Mouse (Mus musculus) layer of hippocampus, adult 9-10 months (tissue): ENCODE data around the gene Srpk2.
"Not testable (repeated sequence)": the region's sequence is repeated elsewhere in the genome, so short reads cannot be mapped to it uniquely, and the experiment has no call there.

Experiments
- DNase-seq: peaks from one replicate; pipeline ENCODE4 v3.0.0; 2022; ENCODE audit warnings: low spot score

Gene Srpk2

DNA sequence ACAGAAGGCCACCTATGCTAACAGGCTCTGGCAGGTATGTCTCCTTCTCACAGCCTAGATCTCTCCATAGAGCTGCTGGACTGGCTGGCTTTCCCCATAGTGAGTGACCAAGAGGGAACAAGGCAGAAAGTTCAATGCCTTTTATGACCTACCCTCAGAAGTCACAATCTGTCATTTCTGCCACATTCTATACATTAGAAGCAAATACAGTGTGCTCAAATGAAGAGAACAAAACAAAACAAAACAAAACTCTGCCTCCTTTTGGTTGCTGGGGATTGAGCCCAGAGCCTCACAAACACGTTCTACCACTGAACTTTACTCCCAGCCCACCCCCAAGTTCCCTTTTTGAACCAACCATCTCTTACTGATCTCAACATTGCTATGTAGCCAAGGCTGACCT, at the start of gene Srpk2:
Gene Srpk2 (minus strand): TSS at position 101 of the 400 bp plus-strand sequence.
- no peak for DNase-seq

DNA sequence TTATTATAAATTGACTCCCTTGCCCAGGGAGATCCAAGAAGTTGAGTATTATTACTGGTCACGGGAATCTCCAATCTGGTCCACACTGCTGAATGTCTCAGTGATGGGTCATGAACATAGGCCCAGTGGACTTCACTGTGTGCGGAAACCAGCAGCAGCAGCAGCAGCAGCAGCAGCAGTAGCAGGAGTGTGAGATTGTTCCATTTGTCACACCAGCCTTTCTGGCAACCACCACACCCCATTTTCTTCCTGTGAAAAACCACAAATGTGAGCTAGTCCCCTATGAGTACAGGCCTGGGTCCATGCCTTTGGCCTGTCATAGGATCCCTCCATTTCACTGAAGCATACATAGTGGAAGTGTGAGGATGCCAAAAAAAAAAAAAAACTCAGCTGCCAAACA, 37.5 kb upstream of the Srpk2 start:
- DNase-seq = no peak

DNA sequence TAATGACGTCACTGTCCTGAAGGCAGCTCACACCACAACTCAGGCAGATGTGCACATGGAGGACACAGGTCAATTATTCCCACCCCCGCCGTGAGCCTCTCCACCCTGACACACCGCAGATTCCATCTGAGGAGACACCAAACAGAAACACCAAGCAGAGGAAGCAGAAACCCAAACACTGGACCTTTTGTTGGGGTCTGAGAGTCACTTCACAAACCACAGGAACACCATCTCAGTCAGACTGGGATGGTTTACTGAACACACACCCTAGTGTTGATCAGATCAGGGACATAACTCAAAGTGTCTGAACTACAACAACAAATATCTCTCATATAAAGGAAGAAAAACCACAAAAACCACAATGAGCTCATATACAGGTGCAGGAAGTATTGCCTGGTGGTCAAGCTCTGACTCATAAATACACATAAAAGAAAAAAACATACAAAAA, 34.5 kb upstream of the Srpk2 start:
- no peak for DNase-seq

DNA sequence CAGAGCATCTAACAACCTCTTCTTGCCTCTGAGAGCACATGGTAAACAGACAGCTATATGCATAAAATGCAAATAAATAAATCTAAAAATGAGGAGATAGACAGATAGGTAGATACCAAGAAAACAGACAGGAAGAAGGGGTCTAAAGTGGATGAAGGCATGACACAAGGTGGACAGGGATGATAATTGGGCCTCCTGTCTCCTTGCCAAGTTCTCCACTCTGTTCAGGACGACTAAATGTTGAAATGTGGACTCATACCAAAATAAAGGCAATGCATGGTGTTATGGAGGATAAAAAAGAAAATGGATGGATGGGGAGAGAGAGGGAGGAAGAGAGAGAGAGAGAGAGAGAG, 33.7 kb upstream of the Srpk2 start:
- DNase-seq = no peak

DNA sequence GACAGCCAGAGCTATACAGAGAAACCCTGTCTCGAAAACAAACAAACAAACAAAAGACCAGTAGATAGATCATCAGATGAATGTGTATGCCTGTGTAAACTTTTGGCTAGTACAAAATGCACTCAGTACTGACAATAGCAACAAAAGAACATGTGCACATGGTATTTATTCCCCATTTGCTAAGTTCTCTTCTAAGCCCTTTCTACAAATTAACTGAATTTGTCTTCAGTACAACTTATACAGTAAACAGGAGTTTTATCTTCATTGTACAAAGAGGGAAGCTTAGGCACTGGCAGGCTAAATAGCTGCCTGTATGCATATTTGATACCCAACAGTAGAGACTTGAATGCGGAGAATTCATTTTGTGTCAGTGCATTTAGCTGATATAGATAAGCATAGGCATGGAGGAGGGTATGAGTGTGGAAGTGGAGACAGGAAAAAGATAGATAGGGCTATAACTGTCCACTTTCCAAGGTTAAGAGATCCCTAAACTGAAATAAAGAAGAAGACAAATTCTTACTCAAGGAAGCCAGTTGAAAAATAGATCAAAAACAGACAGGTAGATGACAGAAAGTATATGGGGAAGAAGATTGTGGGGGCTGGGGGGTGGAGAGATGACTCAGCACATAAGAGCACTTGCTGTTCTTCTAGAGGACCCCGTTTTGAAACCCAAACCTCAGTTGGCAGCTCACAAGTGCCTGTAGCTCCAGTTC, 33.2 kb upstream of the Srpk2 start:
- DNase-seq = no peak

DNA sequence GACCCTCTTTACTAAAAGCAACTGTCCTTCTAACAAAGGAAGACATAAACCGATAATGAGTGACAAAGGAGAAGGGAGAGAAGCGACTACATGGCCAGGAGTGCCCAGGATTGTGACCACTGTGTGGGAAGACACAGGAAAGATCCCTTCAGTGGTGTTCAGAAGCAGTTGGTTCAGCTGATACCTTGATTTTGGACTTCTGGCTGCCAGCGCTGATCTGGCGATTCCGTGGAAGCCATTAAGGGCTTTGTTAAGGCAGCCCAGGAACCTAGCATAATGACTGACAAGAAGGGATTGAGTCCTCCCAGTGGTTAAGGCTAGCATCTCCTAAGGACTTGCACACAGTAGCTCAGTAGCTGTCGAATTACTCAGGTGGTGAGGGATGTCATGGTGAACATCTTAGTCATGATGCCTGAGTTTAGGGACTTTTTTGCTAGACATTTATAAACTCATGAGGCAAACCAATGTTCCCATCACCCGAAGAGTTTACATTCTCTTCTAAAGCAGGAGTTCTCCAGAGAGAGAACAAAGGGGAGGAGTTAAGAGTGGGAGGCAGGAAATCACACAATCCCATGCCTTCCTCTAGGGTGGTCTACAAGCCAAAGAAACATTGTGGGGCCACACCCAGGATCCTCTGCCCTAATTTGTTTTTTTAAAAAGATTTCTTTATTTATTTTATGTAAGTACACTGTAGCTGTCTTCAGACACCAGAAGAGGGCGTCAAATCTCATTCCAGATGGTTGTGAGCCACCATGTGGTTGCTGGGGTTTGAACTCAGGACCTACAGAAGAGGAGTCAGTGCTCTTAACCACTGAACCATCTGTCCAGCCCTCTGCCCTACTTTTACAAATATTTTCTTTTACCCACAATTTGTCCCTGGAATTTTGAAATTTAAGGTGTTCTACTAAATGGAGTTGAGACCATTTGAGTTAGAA, 29.3 kb upstream of the Srpk2 start:
- no peak for DNase-seq

DNA sequence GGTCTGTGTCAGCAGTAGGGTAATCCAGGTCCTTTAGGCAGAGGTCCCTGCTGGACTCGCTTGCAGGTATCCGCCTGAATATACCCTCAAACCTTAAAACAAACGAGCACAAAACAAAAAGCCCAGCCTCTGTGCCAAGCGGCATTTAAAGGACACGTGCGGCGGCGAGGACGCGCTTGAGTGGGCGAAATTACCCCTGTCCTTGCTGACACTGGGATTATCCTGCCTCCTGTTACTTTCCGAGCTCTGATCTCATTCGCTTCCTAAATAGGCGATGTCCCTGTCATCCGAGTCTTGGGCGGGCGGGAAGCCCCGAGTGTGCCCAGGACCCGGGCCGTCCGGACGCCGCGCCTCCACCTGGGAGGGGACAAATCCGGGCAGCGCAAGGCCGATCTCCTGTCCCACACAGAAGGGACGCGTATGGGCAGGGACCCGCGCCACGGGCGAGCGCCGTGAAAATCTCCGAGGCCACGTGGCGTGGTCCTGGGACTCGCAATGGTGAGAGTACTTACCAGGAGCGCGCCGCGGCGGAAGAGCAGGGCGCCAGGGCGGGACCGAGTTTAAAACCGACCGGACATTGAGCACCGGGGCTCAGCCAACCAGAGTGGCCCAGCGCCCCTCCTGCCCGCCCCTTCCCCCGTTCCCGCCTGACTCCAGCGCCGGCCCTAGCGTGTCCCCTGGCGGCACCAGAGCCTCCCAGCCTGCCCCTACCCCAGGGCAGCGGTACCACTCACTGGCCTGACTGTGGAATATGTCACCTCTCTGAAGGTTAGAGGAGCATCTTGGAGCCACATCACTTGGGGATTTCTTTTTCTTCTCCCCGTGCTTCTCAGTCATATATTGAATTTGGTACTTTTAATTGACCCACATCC, 27.9 kb upstream of the Srpk2 start:
- peak; percentile 10 for DNase-seq

DNA sequence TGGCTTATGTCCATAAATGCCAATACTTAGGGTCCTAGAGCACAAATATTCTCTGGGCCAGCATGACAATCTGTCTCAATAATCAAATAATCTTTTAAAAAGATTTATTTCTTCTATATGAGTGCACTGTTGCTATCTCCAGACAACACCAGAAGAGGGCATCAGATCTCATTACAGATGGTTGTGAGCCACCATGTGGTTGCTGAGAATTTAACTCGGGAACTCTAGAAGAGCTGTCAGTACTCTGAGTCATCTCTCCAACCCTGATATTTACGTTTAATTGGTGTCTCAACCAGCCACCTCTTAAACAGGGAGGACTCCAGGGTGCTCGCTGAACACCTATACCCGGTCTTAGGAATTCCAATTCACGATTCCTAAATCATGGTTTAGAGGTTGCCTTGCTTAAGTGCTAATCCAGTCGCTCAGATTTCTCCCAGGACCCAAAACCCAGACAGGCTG, 27.3 kb upstream of the Srpk2 start:
- peak; percentile 13 for DNase-seq

DNA sequence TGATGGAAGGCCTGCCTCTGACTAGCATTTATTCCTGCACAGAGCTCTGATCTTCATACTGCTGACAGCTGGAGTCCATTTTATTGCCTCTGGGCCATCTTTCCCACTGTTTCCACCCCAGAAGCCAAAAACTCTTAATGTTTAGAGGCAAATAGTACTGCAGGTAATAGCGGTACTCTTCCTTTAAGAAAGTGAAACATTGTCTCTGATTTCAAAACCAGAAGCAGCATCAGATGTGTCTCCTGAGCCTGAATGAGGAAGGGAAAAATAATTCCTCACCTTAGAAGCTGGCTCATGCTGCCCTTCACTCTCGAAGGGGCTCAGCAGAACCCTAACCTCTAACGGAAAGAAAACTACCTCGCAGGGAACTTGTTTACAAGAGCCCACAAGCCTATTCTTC, 26.8 kb upstream of the Srpk2 start:
- DNase-seq = no peak

DNA sequence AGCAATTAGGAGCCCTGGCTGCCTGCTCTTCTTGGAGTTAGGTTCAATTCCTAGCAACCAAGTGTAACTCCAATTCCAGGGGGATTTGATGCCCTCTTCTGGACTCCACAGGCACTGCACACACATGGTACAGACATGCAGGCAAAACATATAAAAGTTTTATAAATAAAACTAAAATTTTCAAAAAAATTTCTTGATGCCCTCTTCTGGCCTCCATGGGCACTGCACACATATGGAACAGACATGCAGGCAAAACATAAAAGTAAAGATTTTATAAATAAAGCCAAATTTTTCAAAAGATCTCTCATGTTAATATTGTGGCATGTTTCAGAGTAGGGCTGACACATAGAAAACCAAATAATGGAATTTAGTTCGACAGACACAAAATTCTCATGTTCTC, 25.2 kb upstream of the Srpk2 start:
- DNase-seq = no peak

DNA sequence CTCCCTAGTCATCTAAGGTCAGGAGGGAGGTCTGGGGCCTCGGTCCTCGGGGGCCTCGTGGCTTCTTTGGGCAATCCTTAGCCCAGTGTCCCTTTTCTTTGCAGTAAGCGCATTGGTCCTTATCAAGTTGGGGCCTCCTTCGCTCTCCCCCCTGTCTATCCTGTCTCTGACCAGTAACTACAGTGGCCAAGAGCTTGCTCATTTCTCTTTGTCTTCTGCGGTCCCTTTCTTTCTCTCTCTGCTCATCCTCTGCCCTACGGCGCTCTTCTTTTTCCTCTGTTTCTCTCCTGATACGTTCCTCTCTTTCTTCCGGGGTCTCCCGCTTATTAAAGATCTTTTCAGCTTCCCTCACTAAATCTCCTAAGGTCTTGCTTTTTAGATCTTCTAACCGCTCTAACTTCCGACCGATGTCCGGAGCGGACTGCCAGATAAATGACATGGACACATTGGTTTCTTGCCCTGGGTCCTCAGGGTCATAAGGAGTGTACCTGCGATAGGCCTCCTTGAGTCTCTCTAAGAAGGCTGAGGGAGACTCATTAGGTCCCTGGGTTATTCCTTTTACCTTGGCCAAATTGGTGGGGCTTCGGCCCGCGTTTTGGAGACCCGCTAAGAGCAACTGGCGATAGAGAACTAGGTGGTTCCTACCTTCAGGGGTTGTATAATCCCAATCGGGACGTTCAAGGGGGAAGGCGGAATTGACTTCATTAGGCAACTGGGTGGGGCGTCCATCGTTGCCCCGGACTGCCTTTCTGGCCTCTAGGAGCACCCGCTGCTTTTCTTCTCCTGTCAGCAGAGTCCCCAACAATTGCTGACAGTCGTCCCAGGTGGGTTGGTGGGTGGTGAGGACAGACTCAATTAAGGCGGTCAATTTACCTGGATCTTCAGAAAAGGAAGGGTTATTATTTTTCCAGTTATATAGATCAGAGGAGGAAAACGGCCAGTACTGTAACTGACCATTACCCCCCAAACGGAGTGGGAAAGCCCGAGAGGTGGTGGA, 22.5 kb upstream of the Srpk2 start:
- not testable (repeated sequence) for DNase-seq

DNA sequence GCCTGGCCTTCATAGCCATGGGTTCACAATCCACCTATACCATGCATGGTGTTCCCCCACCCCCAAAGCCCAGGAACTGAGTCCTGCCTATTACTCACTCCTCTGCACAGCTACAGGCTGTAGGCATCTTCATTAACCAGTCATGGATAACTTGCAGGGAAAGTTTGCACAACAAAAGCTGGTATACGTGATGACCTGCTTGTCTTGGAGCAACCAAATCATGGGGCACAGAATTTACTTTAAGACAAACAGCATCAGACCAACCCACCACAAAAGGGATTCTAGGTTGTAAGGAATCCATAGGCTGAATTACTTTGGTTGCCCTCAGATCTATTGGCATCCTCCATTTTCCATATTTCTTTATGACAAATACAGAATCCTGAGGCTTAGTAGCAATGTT, 13.0 kb upstream of the Srpk2 start:
- DNase-seq = no peak

DNA sequence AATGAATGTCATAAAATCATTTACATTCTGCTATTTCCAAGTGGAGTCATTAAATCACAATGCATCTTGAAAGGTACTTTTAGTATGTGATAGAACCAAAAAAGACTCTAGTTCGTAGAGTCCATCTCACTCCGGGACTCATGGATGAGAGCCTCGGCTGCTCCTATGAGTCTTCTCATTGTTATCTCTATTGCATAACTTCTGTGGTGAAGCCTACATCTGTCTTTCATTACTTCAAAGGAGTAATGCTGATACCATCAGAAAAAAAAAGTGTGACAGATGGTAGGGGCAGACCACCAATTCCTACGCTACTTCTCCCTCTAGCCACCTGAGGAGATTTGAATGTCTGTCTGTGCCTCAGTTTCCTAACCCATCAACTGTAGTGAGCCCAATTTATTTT, 986 bp downstream of the Srpk2 start:
- no peak for DNase-seq

DNA sequence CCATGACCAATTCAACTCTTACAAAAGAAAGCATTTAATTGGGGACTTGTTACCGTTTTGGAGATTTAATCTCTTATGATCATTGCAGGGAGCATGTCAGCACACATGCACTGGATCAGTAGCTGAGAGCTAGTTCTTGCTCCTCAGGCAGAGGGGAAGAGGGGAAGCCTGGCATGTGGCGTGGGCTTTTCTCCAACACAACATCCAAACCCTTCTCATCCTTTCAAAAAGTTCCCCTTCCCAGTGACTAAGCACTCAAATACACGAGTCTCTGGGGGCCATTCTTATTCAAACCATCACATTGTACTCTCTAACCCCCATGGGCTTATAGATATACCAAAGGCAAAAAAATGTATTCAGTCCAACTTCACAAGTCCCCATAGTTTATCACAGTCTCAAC, 5.4 kb downstream of the Srpk2 start:
- DNase-seq = no peak

DNA sequence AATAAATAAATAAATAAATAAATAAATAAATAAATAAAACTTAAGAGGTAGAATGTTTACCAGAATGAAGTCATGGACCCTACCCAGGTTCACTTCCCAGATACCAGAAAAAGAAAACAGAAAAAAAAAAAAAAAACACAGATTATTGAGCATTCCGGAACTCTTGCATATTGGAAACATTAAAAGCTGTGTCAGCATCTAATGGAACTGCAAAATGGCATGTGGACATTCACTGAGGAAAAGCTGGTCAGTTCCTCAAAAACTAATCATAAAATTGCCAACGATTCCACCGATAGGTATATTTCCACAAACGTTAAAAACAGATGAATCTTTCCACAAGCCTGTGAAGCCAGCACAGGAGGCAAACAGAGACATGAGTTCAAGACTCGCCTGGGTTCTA, 6.5 kb downstream of the Srpk2 start:
- DNase-seq = no peak

DNA sequence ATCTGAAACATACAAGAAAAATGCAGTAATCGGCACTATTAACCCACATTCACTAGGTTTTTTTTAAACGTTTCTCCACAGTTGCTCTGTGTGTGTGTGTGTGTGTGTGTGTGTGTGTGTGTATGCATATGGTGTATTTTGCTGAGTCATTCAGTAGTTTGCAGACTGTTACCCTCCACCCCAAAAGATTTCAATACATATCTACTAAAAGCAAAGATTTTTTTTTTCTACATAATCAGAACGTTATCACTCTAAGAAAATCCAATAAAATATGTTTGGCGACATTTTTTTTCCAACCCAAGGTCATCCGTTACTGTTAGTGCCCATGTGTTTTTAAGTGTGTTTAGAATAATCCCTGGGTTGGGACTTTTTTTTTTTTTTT, 7.4 kb downstream of the Srpk2 start:
- DNase-seq = no peak

DNA sequence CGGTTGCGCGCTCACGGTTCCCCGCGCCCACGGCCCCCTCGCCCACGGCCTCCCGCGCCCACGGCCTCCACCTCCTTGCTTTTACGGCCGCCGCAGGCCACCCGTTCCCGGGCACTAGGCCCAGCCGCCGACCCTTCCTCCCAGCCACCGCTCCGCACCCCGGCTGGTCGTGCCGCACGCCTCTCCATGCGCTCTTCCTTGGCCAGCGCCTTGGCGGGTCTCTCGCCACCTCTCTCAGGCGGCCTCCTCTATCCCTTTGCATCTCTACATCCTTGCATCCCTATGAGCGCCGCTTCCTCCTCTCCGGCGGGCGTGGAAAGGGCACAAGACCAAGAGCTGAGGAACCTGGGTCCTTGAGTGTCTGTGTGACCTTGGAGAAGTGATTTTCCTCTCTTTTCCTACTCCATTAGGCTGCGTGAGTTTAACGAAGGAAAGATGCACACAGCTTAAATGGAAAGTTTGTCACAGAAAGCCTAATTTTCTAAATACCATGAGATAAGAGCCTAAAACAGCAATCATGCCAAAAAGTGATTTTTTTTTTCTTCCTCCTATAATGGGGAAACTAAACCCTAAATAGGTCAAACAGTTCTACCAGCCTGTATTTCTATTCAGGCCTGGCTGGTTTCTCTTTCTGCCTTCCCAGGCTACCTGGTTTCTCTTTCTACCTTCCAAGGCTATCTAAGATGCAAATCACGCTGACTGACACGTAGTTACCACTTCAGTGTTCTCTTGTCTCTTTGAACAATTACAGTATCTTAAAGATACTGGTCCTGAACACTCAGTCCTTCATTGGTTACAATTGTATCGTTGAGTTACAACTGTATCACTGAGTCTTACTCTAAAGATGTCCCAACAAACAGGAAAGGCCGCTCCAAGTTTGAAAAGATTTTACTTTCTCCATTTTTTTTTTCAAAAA, 8.0 kb downstream of the Srpk2 start:
- no peak for DNase-seq

DNA sequence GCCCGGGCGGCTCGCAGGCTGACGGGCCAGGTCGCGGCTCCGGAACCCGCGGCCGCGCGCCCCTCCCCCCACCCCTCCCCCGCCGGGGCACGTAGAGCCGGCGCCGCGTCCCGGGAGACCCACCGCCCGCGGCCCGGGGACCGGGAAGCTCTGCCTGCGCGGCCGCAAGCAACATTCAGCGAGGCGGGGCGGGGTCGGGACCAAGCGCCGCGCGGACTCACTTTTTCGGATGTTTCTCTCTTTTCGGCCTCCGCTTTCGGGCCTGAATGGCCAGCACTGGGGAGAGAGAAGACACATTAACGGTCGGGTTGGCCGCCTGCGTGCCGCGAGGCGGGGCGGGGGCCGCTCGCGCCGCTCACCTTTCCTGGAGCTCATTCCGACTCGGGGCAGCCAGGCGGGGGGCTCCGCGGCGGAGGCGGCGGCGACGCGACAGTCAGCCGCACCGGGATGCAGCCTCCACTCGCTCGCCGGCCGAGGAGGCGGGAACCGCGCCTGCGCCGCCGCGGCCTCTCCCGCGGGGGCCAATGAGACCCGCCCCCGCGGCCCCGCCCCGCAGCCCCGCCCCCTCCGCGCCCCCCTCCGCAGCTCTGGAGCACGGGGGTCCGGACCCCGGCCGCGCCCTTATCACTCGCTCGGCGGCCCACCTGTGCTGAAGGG, 8.8 kb downstream of the Srpk2 start:
- DNase-seq = no peak

DNA sequence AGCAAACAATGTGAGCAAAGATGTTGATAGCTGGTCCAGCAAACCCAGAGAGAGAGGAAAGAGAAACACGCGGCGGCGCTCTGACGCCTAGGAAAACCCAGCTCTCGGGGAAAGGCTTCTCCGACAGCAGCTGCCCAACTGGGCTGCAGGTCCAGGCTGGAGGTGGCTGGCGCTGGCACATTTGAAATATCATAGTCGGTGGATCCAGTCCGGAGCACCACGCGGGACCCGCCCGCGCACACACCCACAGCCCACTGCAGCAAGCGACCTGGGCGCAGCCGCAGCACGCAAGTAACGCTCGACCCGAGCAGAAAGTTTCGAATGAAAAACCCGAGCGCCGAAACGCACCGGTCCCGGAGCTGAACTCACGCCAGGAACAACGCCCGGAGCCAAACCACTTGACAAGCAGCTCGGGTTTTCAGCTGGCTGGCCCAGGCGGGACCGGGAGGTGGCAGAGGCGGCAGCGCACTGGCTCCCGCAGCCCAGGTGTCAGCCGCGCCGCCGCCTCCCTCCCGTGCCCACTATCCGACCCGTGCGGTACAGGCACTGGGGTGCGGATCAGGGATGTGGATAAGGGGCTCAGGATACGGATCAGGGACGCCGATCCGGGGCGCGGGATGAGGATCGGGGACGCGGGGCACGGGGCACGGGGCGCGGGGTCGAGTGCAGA, 9.5 kb downstream of the Srpk2 start:
- DNase-seq = no peak
